Mouse (Mus musculus) ES-Bruce4 (cell line): ENCODE data around the gene Garnl3.

Source experiments
- CTCF ChIP-seq: IDR thresholded peaks from one replicate; pipeline ENCODE4 v1.8.1; 2011; ENCODE audit warnings: low read depth, low read length
- EP300 ChIP-seq: IDR thresholded peaks from 2 replicates; pipeline ENCODE4 v1.6.1; 2011; ENCODE audit warnings: low read depth, low read length; ENCODE audit not compliant: insufficient read depth
- POLR2A ChIP-seq: IDR thresholded peaks from one replicate; pipeline ENCODE4 v1.8.1; 2011; ENCODE audit warnings: low read length; ENCODE audit not compliant: insufficient read depth

DNA sequence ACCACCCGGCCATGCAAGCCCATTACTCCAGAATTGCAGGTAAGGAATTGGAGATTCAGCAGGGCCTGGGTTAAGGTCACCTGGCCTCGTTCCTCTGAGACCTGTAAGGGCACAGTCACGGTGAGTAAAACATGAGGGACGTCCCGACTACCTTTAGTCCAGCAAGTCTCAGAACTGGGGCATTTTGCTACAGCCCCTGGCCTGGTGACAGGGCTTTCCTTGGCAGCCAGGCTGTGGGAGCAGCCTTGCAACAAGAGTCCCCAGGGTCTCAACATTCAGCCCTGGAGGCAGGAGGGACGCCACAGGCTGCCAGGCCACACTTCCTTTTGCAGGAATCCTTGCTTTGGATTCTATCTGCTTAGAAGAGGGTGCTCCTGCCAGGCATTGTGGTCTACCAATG, 88.7 kb downstream of the Garnl3 start:
- TF ChIP-seq CTCF (no peak), EP300 (no peak), POLR2A (no peak)
